Mouse (Mus musculus): ENCODE measurements at regions not wholly inside any gene's neighbourhood (a gene's known extent, or its start where the extent isn't known, plus 50 kb on each side); places are given as distances from the start of the nearest gene placed in this dataset.

- H3K4me3 ChIP-seq, result no peak overlapping the region
- 80% methylated on average over 2 of the region's 2 CpGs for WGBS
- H3K4me2 ChIP-seq, result no peak overlapping the region
- no peak for ATAC-seq (ENCODE audit: borderline replicate concordance, extremely low read depth, low FRiP score, low TSS enrichment)
- no peaks in the 10 kb centered on the region for H3K27me3 ChIP-seq
- H3K4me1 ChIP-seq, result no peaks in the 10 kb centered on the region
- H3K27ac ChIP-seq, result no peak overlapping the region
- no peaks in the 10 kb centered on the region for H3K36me3 ChIP-seq
- no peak overlapping the region for H3K9ac ChIP-seq
- no peaks in the 10 kb centered on the region for H3K9me3 ChIP-seq
Observed at GRCm38 (mm10) chr8:37398957-37399356, 405.6 kb downstream of the AI429214 start.

GRCm38 (mm10) chr8:37422595-37422994 lies 429.2 kb downstream of the AI429214 start:
- Histone ChIP-seq H3K4me3 (no peak overlapping the region), H3K27ac (no peak overlapping the region), H3K4me1 (no peaks in the 10 kb centered on the region), H3K9ac (no peak overlapping the region), H3K9me3 (no peaks in the 10 kb centered on the region), H3K27me3 (no peaks in the 10 kb centered on the region), H3K4me2 (no peak overlapping the region), H3K36me3 (no peaks in the 10 kb centered on the region)
- no peak for ATAC-seq (ENCODE audit: borderline replicate concordance, extremely low read depth, low FRiP score, low TSS enrichment)
- WGBS, result 14% methylated on average over 2 of the region's 2 CpGs

- Histone ChIP-seq H3K4me3 (no peak overlapping the region), H3K4me2 (no peak overlapping the region), H3K4me1 (no peaks in the 10 kb centered on the region), H3K27ac (no peak overlapping the region), H3K9me3 (no peaks in the 10 kb centered on the region), H3K9ac (no peak overlapping the region), H3K27me3 (no peaks in the 10 kb centered on the region), H3K36me3 (no peaks in the 10 kb centered on the region)
- ATAC-seq (ENCODE audit: borderline replicate concordance, extremely low read depth, low FRiP score, low TSS enrichment), result peak; percentile 64; the same call in 1 of the 2 replicates
Observed at GRCm38 (mm10) chr8:37424588-37424987, 431.2 kb downstream of the AI429214 start.

DNA sequence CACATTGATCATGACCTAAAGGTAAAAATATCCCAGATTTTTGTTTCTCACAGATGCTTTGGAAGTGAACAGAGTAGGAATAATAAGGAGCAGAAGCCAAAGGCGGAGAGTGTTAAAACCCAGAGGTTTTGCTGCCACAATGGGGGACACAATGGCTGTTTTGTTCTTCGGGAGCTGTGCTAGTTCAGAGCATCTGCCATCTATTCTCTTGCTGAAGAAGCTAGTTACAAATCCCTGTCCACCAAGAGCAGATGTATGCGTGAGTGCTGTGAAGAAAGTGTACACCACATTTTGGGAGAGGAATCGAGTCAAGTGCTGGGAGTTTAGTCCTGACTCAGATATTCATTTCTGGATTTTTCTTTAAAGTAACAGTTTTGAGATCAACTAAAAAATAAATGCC lies 435.4 kb downstream of the AI429214 start:
- Histone ChIP-seq H3K27me3 (no peaks in the 10 kb centered on the region), H3K4me1 (no peaks in the 10 kb centered on the region), H3K27ac (no peak overlapping the region), H3K4me3 (no peak overlapping the region), H3K36me3 (no peaks in the 10 kb centered on the region), H3K4me2 (no peak overlapping the region), H3K9ac (no peak overlapping the region), H3K9me3 (no peaks in the 10 kb centered on the region)
- no peak for ATAC-seq (ENCODE audit: borderline replicate concordance, extremely low read depth, low FRiP score, low TSS enrichment)
- WGBS, result 90% methylated on average over 4 of the region's 4 CpGs

GRCm38 (mm10) chr8:37460551-37461154 lies 467.2 kb downstream of the AI429214 start:
- no peak overlapping the region for H3K4me2 ChIP-seq
- no peaks in the 10 kb centered on the region; the same call in 1 of the 2 replicates for H3K9me3 ChIP-seq
- no peaks in the 10 kb centered on the region for H3K27me3 ChIP-seq
- no peak overlapping the region for H3K27ac ChIP-seq
- no peak for ATAC-seq (ENCODE audit: borderline replicate concordance, extremely low read depth, low FRiP score, low TSS enrichment)
- H3K4me3 ChIP-seq, result no peak overlapping the region
- no peaks in the 10 kb centered on the region for H3K36me3 ChIP-seq
- 78% methylated on average over 4 of the region's 4 CpGs for WGBS
- no peak overlapping the region for H3K9ac ChIP-seq
- no peaks in the 10 kb centered on the region for H3K4me1 ChIP-seq

GRCm38 (mm10) chr8:37465651-37466050 lies 472.2 kb downstream of the AI429214 start:
- ATAC-seq (ENCODE audit: borderline replicate concordance, extremely low read depth, low FRiP score, low TSS enrichment), result no peak
- H3K36me3 ChIP-seq, result no peaks in the 10 kb centered on the region

DNA sequence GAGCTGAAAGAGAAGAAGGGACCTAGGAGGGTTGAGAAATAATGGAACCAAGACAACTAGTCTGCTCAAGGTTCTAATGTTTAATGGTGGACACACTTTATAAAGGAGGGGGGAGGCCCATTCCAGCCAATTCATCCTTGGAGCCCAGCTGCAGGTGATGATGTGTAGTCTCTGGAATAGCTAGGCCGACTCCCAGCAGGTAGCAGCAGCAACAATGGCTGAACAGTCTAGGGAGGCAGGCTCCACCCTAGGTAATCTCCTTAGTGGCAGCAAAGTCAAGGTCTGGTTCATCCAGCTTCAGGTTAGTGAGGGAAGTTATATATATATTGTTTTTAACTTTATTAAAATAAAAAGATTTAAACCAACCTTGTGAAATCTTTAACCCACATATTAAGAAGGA lies 474.3 kb downstream of the AI429214 start:
- WGBS, result 89% methylated on average over 1 of the region's 1 CpGs
- no peak for ATAC-seq (ENCODE audit: borderline replicate concordance, extremely low read depth, low FRiP score, low TSS enrichment)
- H3K9ac ChIP-seq, result no peak overlapping the region
- no peak overlapping the region for H3K27ac ChIP-seq
- H3K9me3 ChIP-seq, result no peaks in the 10 kb centered on the region
- no peaks in the 10 kb centered on the region for H3K4me1 ChIP-seq
- H3K4me3 ChIP-seq, result no peak overlapping the region
- H3K36me3 ChIP-seq, result no peaks in the 10 kb centered on the region
- H3K4me2 ChIP-seq, result no peak overlapping the region
- no peaks in the 10 kb centered on the region for H3K27me3 ChIP-seq

More at GRCm38 (mm10) chr8:37465651-37466050, 472.2 kb downstream of the AI429214 start:
- no peaks in the 10 kb centered on the region for H3K9me3 ChIP-seq
- H3K9ac ChIP-seq, result no peak overlapping the region
- no peaks in the 10 kb centered on the region for H3K4me1 ChIP-seq
- H3K27me3 ChIP-seq, result no peaks in the 10 kb centered on the region
- H3K4me3 ChIP-seq, result no peak overlapping the region
- H3K4me2 ChIP-seq, result no peak overlapping the region
- H3K27ac ChIP-seq, result no peak overlapping the region

Measured in lung, embryonic 15.5 days (tissue).